Mouse (Mus musculus) MEL (cell line): ENCODE data around the gene Cntnap2. TPM values are rescaled to one million over a fixed set of nuclear protein-coding genes. Genes with fewer than 3 reads are reported as not detected.

Source experiments
- DNase-seq: peaks from one replicate; pipeline ENCODE4 v3.0.0; 2011; ENCODE audit warnings: low read depth, low spot score
- H3K27ac ChIP-seq: 2 replicates; pipeline ENCODE4 v1.5.1; 2012; ENCODE audit warnings: low read depth, mild to moderate bottlenecking, control low read depth, low read length, moderate library complexity; ENCODE audit not compliant: control insufficient read depth
- H3K27me3 ChIP-seq, 2 experiments: fragments of 150-350 bp in 1 of 2; sonication (generic) in 1 of 2; 2 replicates each; pipeline ENCODE4 v1.6.1; 2012; ENCODE audit warnings: low read length in 2 of 2, mild to moderate bottlenecking in 2 of 2, improper control_type of control experiment in 1 of 2, moderate library complexity in 1 of 2; ENCODE audit not compliant: insufficient read depth in 2 of 2, control insufficient read depth in 1 of 2
- H3K36me3 ChIP-seq, 2 experiments: 2 replicates each; pipeline ENCODE4 v1.6.1; 2012 to 2014; ENCODE audit warnings: low read length in 2 of 2, improper control_type of control experiment in 1 of 2, inconsistent platforms in 1 of 2, mild to moderate bottlenecking in 1 of 2; ENCODE audit not compliant: insufficient read depth in 2 of 2, control insufficient read depth in 1 of 2
- H3K4me1 ChIP-seq, 2 experiments: fragments of 150-350 bp in 1 of 2; sonication (generic) in 1 of 2; 2 replicates each; pipeline ENCODE4 v1.6.1; 2012; ENCODE audit warnings: low read length in 2 of 2, improper control_type of control experiment in 1 of 2, mild to moderate bottlenecking in 1 of 2; ENCODE audit not compliant: insufficient read depth in 2 of 2, control insufficient read depth in 1 of 2
- H3K4me3 ChIP-seq, 2 experiments: fragments of 150-350 bp in 1 of 2; sonication (generic) in 1 of 2; 2 replicates each; pipeline ENCODE4 v1.5.1; 2012; ENCODE audit warnings: low read depth in 2 of 2, low read length in 2 of 2, mild to moderate bottlenecking in 2 of 2, moderate library complexity in 2 of 2, control low read depth in 1 of 2, improper control_type of control experiment in 1 of 2; ENCODE audit not compliant: control insufficient read depth in 1 of 2, insufficient read depth in 1 of 2
- H3K79me2 ChIP-seq: 2 replicates; pipeline ENCODE4 v1.6.1; 2012; ENCODE audit warnings: mild to moderate bottlenecking, low read length, moderate library complexity; ENCODE audit not compliant: control insufficient read depth, poor library complexity, insufficient read depth
- H3K9ac ChIP-seq: 2 replicates; pipeline ENCODE4 v1.6.1; 2012; ENCODE audit warnings: low read depth, mild to moderate bottlenecking, control low read depth, low read length, moderate library complexity; ENCODE audit not compliant: control insufficient read depth, poor library complexity, severe bottlenecking
- H3K9me3 ChIP-seq: fragments of 150-350 bp; sonication (generic); replicated peaks from 2 replicates; pipeline ENCODE4 v1.6.1; 2012; ENCODE audit warnings: mild to moderate bottlenecking, low read length, improper control_type of control experiment, moderate library complexity; ENCODE audit not compliant: insufficient read depth
- CHD1 ChIP-seq: IDR thresholded peaks from 2 replicates; pipeline ENCODE4 v1.6.1; 2012; ENCODE audit warnings: low read depth, mild to moderate bottlenecking, inconsistent platforms, low read length, improper control_type of control experiment
- CHD2 ChIP-seq: IDR thresholded peaks from 2 replicates; pipeline ENCODE4 v1.6.1; 2011; ENCODE audit warnings: low read length, improper control_type of control experiment
- CTCF ChIP-seq, 3 experiments: IDR thresholded peaks in 2 of 3; conservative IDR thresholded peaks in 1 of 3; 2 replicates each; pipeline ENCODE4 v1.5.1; 2011 to 2012; ENCODE audit warnings: low read length in 3 of 3, low read depth in 2 of 3, mild to moderate bottlenecking in 2 of 3, improper control_type of control experiment in 1 of 3, inconsistent platforms in 1 of 3, mixed read lengths in 1 of 3, moderate library complexity in 1 of 3; ENCODE audit not compliant: control insufficient read depth in 1 of 3, insufficient read depth in 1 of 3, poor library complexity in 1 of 3, severe bottlenecking in 1 of 3
- E2F4 ChIP-seq: IDR thresholded peaks from 2 replicates; pipeline ENCODE4 v1.6.1; 2011; ENCODE audit warnings: low read depth, low read length, improper control_type of control experiment, borderline replicate concordance
- ELF1 ChIP-seq: IDR thresholded peaks from 2 replicates; pipeline ENCODE4 v1.6.1; 2014; ENCODE audit warnings: low read depth, mild to moderate bottlenecking, inconsistent platforms, low read length, improper control_type of control experiment, moderate library complexity
- GABPA ChIP-seq: IDR thresholded peaks from 2 replicates; pipeline ENCODE4 v1.6.1; 2012; ENCODE audit warnings: low read depth, mild to moderate bottlenecking, inconsistent platforms, low read length, improper control_type of control experiment, moderate library complexity
- GATA1 ChIP-seq: IDR thresholded peaks from 2 replicates; pipeline ENCODE4 v1.6.1; 2011; ENCODE audit warnings: low read depth, low read length, improper control_type of control experiment
- MAX ChIP-seq: IDR thresholded peaks from 2 replicates; pipeline ENCODE4 v1.6.1; 2011; ENCODE audit warnings: low read length, improper control_type of control experiment
- MXI1 ChIP-seq: IDR thresholded peaks from 2 replicates; pipeline ENCODE4 v1.6.1; 2011; ENCODE audit warnings: mild to moderate bottlenecking, low read depth, low read length, improper control_type of control experiment
- NRF1 ChIP-seq: IDR thresholded peaks from 2 replicates; pipeline ENCODE4 v1.6.1; 2014; ENCODE audit warnings: low read depth, mild to moderate bottlenecking, inconsistent platforms, low read length, improper control_type of control experiment, moderate library complexity; ENCODE audit not compliant: poor library complexity, insufficient read depth, severe bottlenecking
- POLR2A ChIP-seq, 2 experiments: IDR thresholded peaks; 2 replicates each; pipeline ENCODE4 v1.6.1; 2011 to 2012; ENCODE audit warnings: low read length in 2 of 2, mild to moderate bottlenecking in 2 of 2, control low read depth in 1 of 2, improper control_type of control experiment in 1 of 2, low read depth in 1 of 2, moderate library complexity in 1 of 2; ENCODE audit not compliant: control insufficient read depth in 1 of 2, insufficient read depth in 1 of 2, poor library complexity in 1 of 2
- POLR2AphosphoS5 ChIP-seq: IDR thresholded peaks from 2 replicates; pipeline ENCODE4 v1.6.1; 2012; ENCODE audit warnings: low read depth, borderline replicate concordance, mild to moderate bottlenecking, inconsistent platforms, low read length, moderate library complexity, mixed read lengths
- RAD21 ChIP-seq: IDR thresholded peaks from 2 replicates; pipeline ENCODE4 v1.6.1; 2011; ENCODE audit warnings: mild to moderate bottlenecking, low read depth, low read length, improper control_type of control experiment
- RCOR1 ChIP-seq: IDR thresholded peaks from 2 replicates; pipeline ENCODE4 v1.6.1; 2012; ENCODE audit warnings: low read depth, mild to moderate bottlenecking, inconsistent platforms, low read length, improper control_type of control experiment
- SIN3A ChIP-seq: IDR thresholded peaks from 2 replicates; pipeline ENCODE4 v1.6.1; 2012; ENCODE audit warnings: low read length, improper control_type of control experiment, inconsistent platforms
- SMC3 ChIP-seq: IDR thresholded peaks from 2 replicates; pipeline ENCODE4 v1.6.1; 2011; ENCODE audit warnings: low read depth, low read length, improper control_type of control experiment
- ZC3H11A ChIP-seq: IDR thresholded peaks from 2 replicates; pipeline ENCODE4 v1.6.1; 2012; ENCODE audit warnings: low read depth, mild to moderate bottlenecking, inconsistent platforms, low read length, improper control_type of control experiment
- polyA plus RNA-seq, 2 experiments: library from polyadenylated mRNA; stranded (reverse) in 1 of 2; unstranded in 1 of 2; fragments of >175 nt in 1 of 2; fragments of >200 nt in 1 of 2; gene quantifications; 2 replicates each; pipeline versions ENCODE4 v1.2.1 to v1.2.4; 2012; ENCODE audit warnings: low replicate concordance in 2 of 2, low read depth in 1 of 2; ENCODE audit not compliant: insufficient read length in 2 of 2, insufficient read depth in 1 of 2, missing spikeins in 1 of 2
- total RNA-seq: library from RNA; depleted of rRNA; stranded (reverse); fragments of 300-350 nt; gene quantifications from 2 replicates; pipeline ENCODE4 v1.2.3, GENCODE M21; 2012

The Cntnap2 gene
- total and polyA plus RNA-seq, 3 experiments: 0.01 TPM; not detected in 2

DNA sequence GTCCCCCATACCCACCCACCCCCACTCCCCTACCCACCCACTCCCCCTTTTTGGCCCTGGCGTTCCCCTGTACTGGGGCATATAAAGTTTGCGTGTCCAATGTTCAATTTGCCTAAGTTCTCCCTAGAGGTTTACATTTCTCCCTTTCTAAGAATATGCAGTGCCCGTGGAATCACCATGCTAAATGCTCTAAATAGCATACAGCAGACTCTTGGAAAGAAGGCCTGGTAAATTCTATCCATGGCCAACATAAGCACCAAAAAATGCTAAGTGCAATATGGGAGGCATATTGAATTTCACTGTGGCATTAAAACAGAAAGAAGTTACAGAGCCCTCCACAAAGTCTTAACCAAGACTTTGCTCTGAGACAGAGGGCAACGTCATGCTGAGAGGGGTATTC is 177.4 kb downstream of the Cntnap2 start:
- Histone ChIP-seq H3K27me3 (no peaks in the 10 kb centered on the region), H3K4me1 (no peaks in the 10 kb centered on the region), H3K4me3 (no peak overlapping the region), H3K79me2 (no peaks in the 10 kb centered on the region), H3K36me3 (no peaks in the 10 kb centered on the region), H3K27ac (no peak overlapping the region), H3K9ac (no peak overlapping the region), H3K9me3 (no peaks in the 10 kb centered on the region)
- TF ChIP-seq RCOR1 (no peak), NRF1 (no peak), CTCF (IDR thresholded peaks at IDR 0.05 in 2 of 3, conservative IDR thresholded peaks at IDR 0.05 in 1 of 3; ENCODE audit: control insufficient read depth in 1 of 3, insufficient read depth in 1 of 3, low read depth in 2 of 3, low read length in 3 of 3, poor library complexity in 1 of 3, severe bottlenecking in 1 of 3) (no peak), POLR2A (IDR thresholded peaks at IDR 0.05; ENCODE audit: control insufficient read depth in 1 of 2, insufficient read depth in 1 of 2, low read depth in 1 of 2, low read length in 2 of 2, poor library complexity in 1 of 2) (no peak), SMC3 (no peak), ZC3H11A (no peak), POLR2AphosphoS5 (no peak), MAX (no peak)
- DNase-seq: no peak

DNA sequence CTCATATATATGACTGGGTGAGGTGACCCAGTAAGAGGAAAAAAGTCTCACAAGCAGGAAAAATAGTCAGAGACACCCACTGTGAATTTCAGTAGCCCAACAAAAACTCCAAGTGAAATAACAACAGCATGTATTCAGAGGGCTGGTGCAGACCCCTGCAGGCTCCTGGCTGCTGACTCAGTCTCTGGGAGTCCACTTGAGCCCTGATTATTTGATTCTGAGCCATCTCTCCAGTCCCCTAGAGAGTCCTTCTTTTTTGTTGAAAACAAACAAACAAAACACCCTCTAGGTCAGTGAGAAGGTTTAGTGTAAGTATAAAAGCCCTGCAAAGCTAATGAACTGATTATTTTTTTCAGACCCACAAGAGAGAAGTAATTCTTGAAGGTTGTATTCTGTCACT is 179.0 kb downstream of the Cntnap2 start:
- Histone ChIP-seq H3K36me3 (no peaks in the 10 kb centered on the region), H3K27me3 (no peaks in the 10 kb centered on the region), H3K9me3 (no peaks in the 10 kb centered on the region), H3K9ac (no peak overlapping the region), H3K4me1 (no peaks in the 10 kb centered on the region), H3K79me2 (no peaks in the 10 kb centered on the region), H3K4me3 (no peak overlapping the region), H3K27ac (no peak overlapping the region)
- DNase-seq: no peak
- no peak for TF ChIP-seq E2F4
- TF ChIP-seq GATA1: no peak
- TF ChIP-seq RAD21: no peak
- TF ChIP-seq CHD1: no peak
- TF ChIP-seq GABPA: no peak
- no peak for TF ChIP-seq MAX
- TF ChIP-seq SIN3A: no peak
- no peak for TF ChIP-seq POLR2A (IDR thresholded peaks at IDR 0.05; ENCODE audit: control insufficient read depth in 1 of 2, insufficient read depth in 1 of 2, low read depth in 1 of 2, low read length in 2 of 2, poor library complexity in 1 of 2)
- TF ChIP-seq CTCF (IDR thresholded peaks at IDR 0.05 in 2 of 3, conservative IDR thresholded peaks at IDR 0.05 in 1 of 3; ENCODE audit: control insufficient read depth in 1 of 3, insufficient read depth in 1 of 3, low read depth in 2 of 3, low read length in 3 of 3, poor library complexity in 1 of 3, severe bottlenecking in 1 of 3): no peak
- no peak for TF ChIP-seq CHD2
- TF ChIP-seq POLR2AphosphoS5: no peak
- no peak for TF ChIP-seq ELF1
- TF ChIP-seq MXI1: no peak
